Mouse (Mus musculus): Measurements from ENCODE around the gene Osbpl10. TPM values are rescaled to one million over a fixed set of nuclear protein-coding genes. Genes with fewer than 3 reads are reported as not detected.

The Osbpl10 gene
- polyA plus RNA-seq, 1 experiment, result 27.5 TPM

- TF ChIP-seq POLR2A (IDR thresholded peaks at IDR 0.05; ENCODE audit: low read depth, low read length) (no peak), CTCF (IDR thresholded peaks at IDR 0.05; ENCODE audit: extremely low read depth, insufficient read length, insufficient replicate concordance, low read depth, low read length) (no peak)
- Histone ChIP-seq H3K36me3 (ENCODE audit: control insufficient read depth, insufficient read depth, low read length) (no peaks in the 10 kb centered on the region), H3K4me1 (ENCODE audit: control insufficient read depth, insufficient read depth, insufficient read length, low read length) (no peaks in the 10 kb centered on the region; the same call in 1 of the 2 replicates), H3K27me3 (ENCODE audit: control insufficient read depth, insufficient read depth, low read length) (no peaks in the 10 kb centered on the region), H3K4me3 (ENCODE audit: low read depth, low read length) (no peak overlapping the region), H3K27ac (ENCODE audit: insufficient read depth, low read depth, low read length) (no peak overlapping the region)
- 89% methylated on average over 5 of the region's 5 CpGs for WGBS
These were observed 183.2 kb downstream of the Osbpl10 start for GRCm38 (mm10) chr9:115161591-115161990.

GRCm38 (mm10) chr9:115163031-115163430 is 184.7 kb downstream of the Osbpl10 start:
- TF ChIP-seq CTCF (IDR thresholded peaks at IDR 0.05; ENCODE audit: extremely low read depth, insufficient read length, insufficient replicate concordance, low read depth, low read length), result peak; percentile 53; the same call in 1 of the 2 replicates
- TF ChIP-seq POLR2A (IDR thresholded peaks at IDR 0.05; ENCODE audit: low read depth, low read length), result no peak
- Histone ChIP-seq H3K27ac (ENCODE audit: insufficient read depth, low read depth, low read length) (no peak overlapping the region), H3K27me3 (ENCODE audit: control insufficient read depth, insufficient read depth, low read length) (no peaks in the 10 kb centered on the region), H3K4me1 (ENCODE audit: control insufficient read depth, insufficient read depth, insufficient read length, low read length) (no peaks in the 10 kb centered on the region; the same call in 1 of the 2 replicates), H3K36me3 (ENCODE audit: control insufficient read depth, insufficient read depth, low read length) (peaks cover 3% of the 10 kb centered on the region; the same call in 1 of the 2 replicates), H3K4me3 (ENCODE audit: low read depth, low read length) (no peak overlapping the region)
- 73% methylated on average over 5 of the region's 5 CpGs for WGBS

- no peak overlapping the region for H3K27ac ChIP-seq (ENCODE audit: insufficient read depth, low read depth, low read length)
- WGBS, result 51% methylated on average over 8 of the region's 8 CpGs
- no peaks in the 10 kb centered on the region; the same call in 1 of the 2 replicates for H3K4me1 ChIP-seq (ENCODE audit: control insufficient read depth, insufficient read depth, insufficient read length, low read length)
- no peaks in the 10 kb centered on the region for H3K27me3 ChIP-seq (ENCODE audit: control insufficient read depth, insufficient read depth, low read length)
- TF ChIP-seq CTCF (IDR thresholded peaks at IDR 0.05; ENCODE audit: extremely low read depth, insufficient read length, insufficient replicate concordance, low read depth, low read length) (no peak), POLR2A (IDR thresholded peaks at IDR 0.05; ENCODE audit: low read depth, low read length) (no peak)
- H3K4me3 ChIP-seq (ENCODE audit: low read depth, low read length), result no peak overlapping the region
- H3K36me3 ChIP-seq (ENCODE audit: control insufficient read depth, insufficient read depth, low read length), result peaks cover 5% of the 10 kb centered on the region; the same call in 1 of the 2 replicates
These were observed 185.3 kb downstream of the Osbpl10 start for GRCm38 (mm10) chr9:115163693-115164092.

GRCm38 (mm10) chr9:115164351-115164750 is 186.0 kb downstream of the Osbpl10 start:
- Histone ChIP-seq H3K27me3 (ENCODE audit: control insufficient read depth, insufficient read depth, low read length) (no peaks in the 10 kb centered on the region), H3K4me3 (ENCODE audit: low read depth, low read length) (no peak overlapping the region), H3K27ac (ENCODE audit: insufficient read depth, low read depth, low read length) (no peak overlapping the region), H3K4me1 (ENCODE audit: control insufficient read depth, insufficient read depth, insufficient read length, low read length) (no peaks in the 10 kb centered on the region; the same call in 1 of the 2 replicates), H3K36me3 (ENCODE audit: control insufficient read depth, insufficient read depth, low read length) (peaks cover 5% of the 10 kb centered on the region; the same call in 1 of the 2 replicates)
- TF ChIP-seq CTCF (IDR thresholded peaks at IDR 0.05; ENCODE audit: extremely low read depth, insufficient read length, insufficient replicate concordance, low read depth, low read length), result no peak
- TF ChIP-seq POLR2A (IDR thresholded peaks at IDR 0.05; ENCODE audit: low read depth, low read length), result no peak
- 86% methylated on average over 7 of the region's 7 CpGs for WGBS

- Histone ChIP-seq H3K36me3 (ENCODE audit: control insufficient read depth, insufficient read depth, low read length) (peaks cover 5% of the 10 kb centered on the region; the same call in 1 of the 2 replicates), H3K4me3 (ENCODE audit: low read depth, low read length) (no peak overlapping the region), H3K27ac (ENCODE audit: insufficient read depth, low read depth, low read length) (no peak overlapping the region), H3K27me3 (ENCODE audit: control insufficient read depth, insufficient read depth, low read length) (no peaks in the 10 kb centered on the region), H3K4me1 (ENCODE audit: control insufficient read depth, insufficient read depth, insufficient read length, low read length) (no peaks in the 10 kb centered on the region; the same call in 1 of the 2 replicates)
- WGBS, result 82% methylated on average over 8 of the region's 8 CpGs
- no peak for TF ChIP-seq POLR2A (IDR thresholded peaks at IDR 0.05; ENCODE audit: low read depth, low read length)
- TF ChIP-seq CTCF (IDR thresholded peaks at IDR 0.05; ENCODE audit: extremely low read depth, insufficient read length, insufficient replicate concordance, low read depth, low read length), result no peak
These were observed 187.6 kb downstream of the Osbpl10 start for GRCm38 (mm10) chr9:115165996-115166395.

GRCm38 (mm10) chr9:115169591-115169990 is 191.2 kb downstream of the Osbpl10 start:
- Histone ChIP-seq H3K4me1 (ENCODE audit: control insufficient read depth, insufficient read depth, insufficient read length, low read length) (no peaks in the 10 kb centered on the region; the same call in 1 of the 2 replicates), H3K27me3 (ENCODE audit: control insufficient read depth, insufficient read depth, low read length) (no peaks in the 10 kb centered on the region), H3K27ac (ENCODE audit: insufficient read depth, low read depth, low read length) (no peak overlapping the region), H3K4me3 (ENCODE audit: low read depth, low read length) (no peak overlapping the region), H3K36me3 (ENCODE audit: control insufficient read depth, insufficient read depth, low read length) (peaks cover 5% of the 10 kb centered on the region; the same call in 1 of the 2 replicates)
- 90% methylated on average over 13 of the region's 13 CpGs for WGBS
- TF ChIP-seq CTCF (IDR thresholded peaks at IDR 0.05; ENCODE audit: extremely low read depth, insufficient read length, insufficient replicate concordance, low read depth, low read length) (no peak), POLR2A (IDR thresholded peaks at IDR 0.05; ENCODE audit: low read depth, low read length) (no peak)

- 95% methylated on average over 6 of the region's 6 CpGs for WGBS
- Histone ChIP-seq H3K27me3 (ENCODE audit: control insufficient read depth, insufficient read depth, low read length) (no peaks in the 10 kb centered on the region), H3K27ac (ENCODE audit: insufficient read depth, low read depth, low read length) (no peak overlapping the region), H3K4me1 (ENCODE audit: control insufficient read depth, insufficient read depth, insufficient read length, low read length) (no peaks in the 10 kb centered on the region), H3K4me3 (ENCODE audit: low read depth, low read length) (no peak overlapping the region), H3K36me3 (ENCODE audit: control insufficient read depth, insufficient read depth, low read length) (peaks cover 12% of the 10 kb centered on the region)
- TF ChIP-seq CTCF (IDR thresholded peaks at IDR 0.05; ENCODE audit: extremely low read depth, insufficient read length, insufficient replicate concordance, low read depth, low read length) (no peak), POLR2A (IDR thresholded peaks at IDR 0.05; ENCODE audit: low read depth, low read length) (no peak)
These were observed 193.7 kb downstream of the Osbpl10 start for GRCm38 (mm10) chr9:115172096-115172495.

Data from small intestine, adult 2 months (tissue).